Mouse (Mus musculus) embryonic facial prominence, embryonic 15.5 days (tissue): ENCODE data around the gene Fat1. TPM values are rescaled to one million over a fixed set of nuclear protein-coding genes. Genes with fewer than 3 reads are reported as not detected.

Experiments
- ATAC-seq: fragments of 200-750 bp; cut with Nextera tagmentation; 2 replicates; pipeline ENCODE4 v1.8.0; 2017; ENCODE audit warnings: low read depth, moderate TSS enrichment; ENCODE audit not compliant: insufficient number of reproducible peaks, low FRiP score, low TSS enrichment
- H3K27ac ChIP-seq: fragments of 300-500 bp; sonication (generic); replicated peaks from 2 replicates; pipeline ENCODE4 v1.5.1; 2015; ENCODE audit warnings: mild to moderate bottlenecking, inconsistent platforms
- H3K27me3 ChIP-seq: fragments of 300-500 bp; sonication (generic); 2 replicates; pipeline ENCODE4 v1.6.1; 2015; ENCODE audit warnings: inconsistent platforms
- H3K36me3 ChIP-seq: fragments of 300-500 bp; sonication (generic); 2 replicates; pipeline ENCODE4 v1.6.1; 2015; ENCODE audit warnings: mild to moderate bottlenecking, inconsistent platforms
- H3K4me1 ChIP-seq: fragments of 300-500 bp; sonication (generic); 2 replicates; pipeline ENCODE4 v1.6.1; 2015; ENCODE audit warnings: inconsistent platforms
- H3K4me2 ChIP-seq: fragments of 300-500 bp; sonication (generic); replicated peaks from 2 replicates; pipeline ENCODE4 v1.6.1; 2015; ENCODE audit warnings: mild to moderate bottlenecking, inconsistent platforms
- H3K4me3 ChIP-seq: fragments of 300-500 bp; sonication (generic); replicated peaks from 2 replicates; pipeline ENCODE4 v1.5.1; 2015; ENCODE audit warnings: mild to moderate bottlenecking, inconsistent platforms
- H3K9ac ChIP-seq: fragments of 300-500 bp; sonication (generic); 2 replicates; pipeline ENCODE4 v1.6.1; 2015; ENCODE audit warnings: inconsistent platforms
- H3K9me3 ChIP-seq: fragments of 300-500 bp; sonication (generic); replicated peaks from 2 replicates; pipeline ENCODE4 v1.6.1; 2016; ENCODE audit warnings: inconsistent platforms
- WGBS: fragments of 180-500 bp; shearing (Covaris S2); methylation state at CpG from one replicate; pipeline ENCODE4 v1.1.7; 2015; 5-methylcytosine and 5-hydroxymethylcytosine counted together
- polyA plus RNA-seq: library from polyadenylated mRNA; unstranded; fragments of >200 nt; fragmentation: Nextera tagmentation; extraction: Ambion mirVana; gene quantifications from 2 replicates; pipeline ENCODE4 v1.2.1, GENCODE M21; 2015

Gene Fat1
- 24.2 and 24.8 TPM in 2 replicates for polyA plus RNA-seq

- Histone ChIP-seq H3K36me3 (no peaks in the 10 kb centered on the region), H3K4me3 (peak within 1 kb of the TSS; percentile 89), H3K4me2 (peak within 1 kb of the TSS; percentile 74), H3K9me3 (no peaks in the 10 kb centered on the region), H3K27me3 (no peaks in the 10 kb centered on the region), H3K9ac (peak within 1 kb of the TSS; percentile 59), H3K27ac (peak within 1 kb of the TSS; percentile 96), H3K4me1 (peaks cover 7% of the 10 kb centered on the region; the same call in 1 of the 2 replicates)
- peak; percentile 78 for ATAC-seq
- WGBS = under 1% methylated on average over 49 of the region's 49 CpGs
Observed at GRCm38 (mm10) chr8:44934850-44935497, at the start of gene Fat1. Gene Fat1 (plus strand): TSS chr8:44935447.

GRCm38 (mm10) chr8:44894626-44895025 is 40.6 kb upstream of the Fat1 start:
- Histone ChIP-seq H3K9me3 (no peaks in the 10 kb centered on the region), H3K4me3 (no peak overlapping the region), H3K27ac (no peak overlapping the region), H3K36me3 (no peaks in the 10 kb centered on the region), H3K4me2 (no peak overlapping the region), H3K27me3 (no peaks in the 10 kb centered on the region), H3K4me1 (0 out of 2 replicates have a peak, but pooled peaks cover 11% of the 10 kb centered on the region), H3K9ac (no peak overlapping the region)
- ATAC-seq = no peak
- WGBS = 59% methylated on average over 6 of the region's 6 CpGs

DNA sequence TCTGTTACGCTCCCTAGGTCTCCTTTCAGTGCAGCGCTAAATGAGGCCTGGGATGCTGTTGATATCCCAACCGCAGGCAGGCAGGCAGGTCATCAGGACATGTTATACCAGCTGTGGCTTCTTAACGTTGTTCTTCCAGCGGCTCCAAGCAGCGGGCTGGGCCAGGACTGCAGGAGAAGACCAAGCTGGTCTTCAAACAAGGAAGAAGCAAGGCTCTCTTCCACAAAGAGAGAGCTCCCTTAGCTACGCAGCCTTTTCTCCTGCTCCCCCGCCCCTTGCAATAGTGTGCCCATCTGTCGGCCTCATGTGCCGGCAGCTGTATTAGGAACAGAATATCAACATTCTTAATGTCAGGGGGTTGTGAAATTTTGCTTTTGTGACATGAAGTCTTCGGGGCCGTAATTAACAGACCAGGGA is 35.7 kb upstream of the Fat1 start:
- Histone ChIP-seq H3K9ac (no peak overlapping the region), H3K27ac (0 out of 2 replicates have a peak overlapping the region, but pooled peaks have one; percentile 1), H3K36me3 (no peaks in the 10 kb centered on the region), H3K4me1 (0 out of 2 replicates have a peak, but pooled peaks cover 15% of the 10 kb centered on the region), H3K4me3 (no peak overlapping the region), H3K4me2 (peak overlapping the region; percentile 34; the same call in 1 of the 2 replicates), H3K9me3 (no peaks in the 10 kb centered on the region), H3K27me3 (no peaks in the 10 kb centered on the region)
- 42% methylated on average over 12 of the region's 12 CpGs for WGBS
- ATAC-seq = peak; percentile 60; the same call in 1 of the 2 replicates

- Histone ChIP-seq H3K36me3 (no peaks in the 10 kb centered on the region), H3K4me3 (no peak overlapping the region), H3K9ac (no peak overlapping the region), H3K4me2 (no peak overlapping the region), H3K27me3 (no peaks in the 10 kb centered on the region), H3K4me1 (no peaks in the 10 kb centered on the region), H3K9me3 (no peaks in the 10 kb centered on the region), H3K27ac (no peak overlapping the region)
- no peak for ATAC-seq
- WGBS = 76% methylated on average over 12 of the region's 12 CpGs
Observed at GRCm38 (mm10) chr8:44911126-44911903, 23.9 kb upstream of the Fat1 start.

- WGBS = 93% methylated on average over 12 of the region's 12 CpGs
- H3K4me3 ChIP-seq = no peak overlapping the region
Observed at GRCm38 (mm10) chr8:44919487-44920082, 15.7 kb upstream of the Fat1 start.

DNA sequence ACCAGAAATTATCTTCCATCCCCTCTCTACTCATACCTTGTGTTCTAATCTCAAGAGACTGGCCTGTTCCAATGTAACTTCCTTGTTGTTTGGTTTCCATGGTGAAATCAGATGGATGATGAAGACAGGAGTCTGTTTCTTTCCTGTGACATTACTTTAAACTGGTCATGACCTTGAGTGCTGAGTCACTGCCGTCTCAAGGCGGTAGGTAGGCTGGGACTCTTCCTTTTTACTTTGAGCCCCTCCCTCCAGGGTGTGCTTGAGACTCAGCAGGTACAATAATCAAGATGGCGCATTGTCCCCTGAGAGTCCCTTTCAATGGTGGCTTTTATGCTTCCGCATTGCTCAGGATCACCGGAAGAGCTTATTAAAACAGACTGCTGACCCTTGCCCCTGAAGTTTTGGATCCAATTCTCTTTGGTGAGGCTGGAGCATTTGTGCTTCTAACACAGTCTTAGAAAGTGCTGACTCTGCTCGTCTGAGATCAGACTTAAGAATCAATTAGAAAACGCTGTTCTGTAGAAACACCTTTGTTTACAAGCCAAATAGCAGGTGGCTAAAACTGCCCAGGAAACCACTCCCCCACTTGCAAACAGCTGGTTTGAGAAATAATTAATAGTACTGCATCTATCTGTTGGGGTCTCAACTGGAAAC is 14.7 kb upstream of the Fat1 start:
- Histone ChIP-seq H3K27me3 (no peaks in the 10 kb centered on the region), H3K9ac (no peak overlapping the region), H3K27ac (no peak overlapping the region), H3K4me3 (no peak overlapping the region), H3K9me3 (no peaks in the 10 kb centered on the region), H3K36me3 (no peaks in the 10 kb centered on the region), H3K4me2 (no peak overlapping the region), H3K4me1 (no peaks in the 10 kb centered on the region)
- ATAC-seq = no peak
- 55% methylated on average over 7 of the region's 7 CpGs for WGBS

More at GRCm38 (mm10) chr8:44919487-44920082, 15.7 kb upstream of the Fat1 start:
- Histone ChIP-seq H3K4me2 (no peak overlapping the region), H3K4me1 (no peaks in the 10 kb centered on the region), H3K27me3 (no peaks in the 10 kb centered on the region), H3K36me3 (no peaks in the 10 kb centered on the region), H3K9ac (no peak overlapping the region), H3K9me3 (no peaks in the 10 kb centered on the region), H3K27ac (no peak overlapping the region)
- no peak for ATAC-seq

DNA sequence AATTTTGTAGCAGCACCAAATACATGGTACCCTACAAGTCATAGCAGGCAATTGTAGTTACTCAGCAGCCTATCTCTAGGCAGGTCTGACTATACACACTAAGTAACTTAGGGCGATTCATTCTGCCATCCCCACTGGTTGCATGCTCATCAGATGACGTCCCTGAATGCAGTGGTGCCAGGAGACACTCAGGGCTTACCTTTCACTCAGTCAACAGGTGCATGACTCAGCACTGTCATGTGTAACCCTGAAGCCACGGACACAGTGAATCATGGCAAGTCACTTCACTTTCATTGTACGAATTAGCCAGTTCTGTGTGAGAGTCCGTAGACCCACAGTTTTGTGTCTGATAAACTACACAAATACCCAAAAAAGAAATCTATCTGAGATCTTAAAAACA is 10.3 kb upstream of the Fat1 start:
- WGBS = 82% methylated on average over 5 of the region's 5 CpGs

DNA sequence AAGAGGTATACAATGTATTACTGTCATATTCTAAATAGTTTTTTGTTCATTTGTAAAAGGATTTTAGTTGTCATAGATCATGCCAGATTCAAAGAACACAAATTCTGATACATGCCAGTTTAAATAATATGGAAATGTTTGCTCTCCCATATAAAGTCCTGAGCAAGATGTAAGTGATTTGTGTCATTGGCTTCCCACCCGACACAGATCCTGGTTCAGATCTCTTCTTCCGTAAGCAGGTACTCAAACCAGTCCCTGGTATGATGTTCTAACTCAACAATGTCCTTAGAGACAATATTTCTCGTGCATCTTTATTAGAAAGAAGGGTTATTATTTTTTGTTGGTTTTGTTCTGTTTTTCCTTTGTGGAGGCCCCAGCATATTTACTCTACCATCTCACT is 5.2 kb upstream of the Fat1 start:
- whole genome bisulfite sequencing = 90% methylated on average over 3 of the region's 3 CpGs
- Histone ChIP-seq H3K4me2 (no peak overlapping the region), H3K27me3 (no peaks in the 10 kb centered on the region), H3K36me3 (no peaks in the 10 kb centered on the region), H3K9ac (no peak overlapping the region), H3K9me3 (no peaks in the 10 kb centered on the region; the same call in 1 of the 2 replicates), H3K4me1 (peaks cover 7% of the 10 kb centered on the region; the same call in 1 of the 2 replicates), H3K4me3 (no peak overlapping the region), H3K27ac (no peak overlapping the region)
- ATAC-seq = no peak

More for the DNA sequence above, 10.3 kb upstream of the Fat1 start:
- H3K9ac ChIP-seq = no peak overlapping the region
- H3K4me1 ChIP-seq = no peaks in the 10 kb centered on the region
- H3K27ac ChIP-seq = no peak overlapping the region
- no peak for ATAC-seq
- H3K4me2 ChIP-seq = no peak overlapping the region
- H3K36me3 ChIP-seq = no peaks in the 10 kb centered on the region
- no peaks in the 10 kb centered on the region; the same call in 1 of the 2 replicates for H3K9me3 ChIP-seq
- H3K4me3 ChIP-seq = no peak overlapping the region
- H3K27me3 ChIP-seq = no peaks in the 10 kb centered on the region

- 91% methylated on average over 9 of the region's 9 CpGs for WGBS
- H3K27me3 ChIP-seq = no peaks in the 10 kb centered on the region
- no peak for ATAC-seq
- no peak overlapping the region for H3K4me2 ChIP-seq
- H3K9ac ChIP-seq = no peak overlapping the region
- H3K9me3 ChIP-seq = no peaks in the 10 kb centered on the region; the same call in 1 of the 2 replicates
- H3K36me3 ChIP-seq = no peaks in the 10 kb centered on the region
- H3K4me1 ChIP-seq = peaks cover 7% of the 10 kb centered on the region; the same call in 1 of the 2 replicates
- no peak overlapping the region for H3K4me3 ChIP-seq
- no peak overlapping the region for H3K27ac ChIP-seq
Observed at GRCm38 (mm10) chr8:44932546-44933342, 2.5 kb upstream of the Fat1 start.

- Histone ChIP-seq H3K36me3 (no peaks in the 10 kb centered on the region), H3K27me3 (no peaks in the 10 kb centered on the region), H3K9ac (no peak overlapping the region), H3K9me3 (no peaks in the 10 kb centered on the region; the same call in 1 of the 2 replicates), H3K4me1 (peaks cover 7% of the 10 kb centered on the region; the same call in 1 of the 2 replicates), H3K4me2 (peak overlapping the region; percentile 74), H3K4me3 (peak overlapping the region; percentile 89; the same call in 1 of the 2 replicates), H3K27ac (no peak overlapping the region)
- ATAC-seq = no peak
- WGBS = 40% methylated on average over 6 of the region's 6 CpGs
Observed at GRCm38 (mm10) chr8:44933478-44933877, 1.8 kb upstream of the Fat1 start.
